Mouse (Mus musculus): Measurements from ENCODE around the gene Vcp. TPM values are rescaled to one million over a fixed set of nuclear protein-coding genes. Genes with fewer than 3 reads are reported as not detected.
A peak's percentile ranks its signal among the peaks of the same experiment; 100 is the strongest.

The Vcp gene
- total RNA-seq, 1 experiment from 2014 or later = 269 TPM

GRCm38 (mm10) chr4:42945043-42945442, 55.3 kb downstream of the Vcp start:
- DNase-seq = peak; percentile 73

- DNase-seq = no peak
These were observed 56.1 kb downstream of the Vcp start for GRCm38 (mm10) chr4:42944185-42944584.

GRCm38 (mm10) chr4:42943341-42943740, 57.0 kb downstream of the Vcp start:
- DNase-seq = no peak

GRCm38 (mm10) chr4:42941396-42941795, 58.9 kb downstream of the Vcp start:
- no peak for DNase-seq

GRCm38 (mm10) chr4:42933630-42934029, 66.7 kb downstream of the Vcp start:
- DNase-seq = peak; percentile 80

- no peak for DNase-seq
These were observed 67.9 kb downstream of the Vcp start for GRCm38 (mm10) chr4:42932229-42932969.

Other genes starting within 250 kb of the Vcp start
- 1.0 and 12.6 TPM in 2 replicates for gene Ccl19, start 243.9 kb downstream of the Vcp start, total RNA-seq (2021)
- 8.8 and 168 TPM in 2 replicates for gene Ccl21a, start 226.5 kb downstream of the Vcp start, total RNA-seq (2021)
- gene Fam205a1, start 146.6 kb downstream of the Vcp start, total RNA-seq (2021) = not detected in 2 replicates
- 0.11 TPM in 1 of 2 replicates, not detected in the other for gene Gm12394, start 143.7 kb downstream of the Vcp start, total RNA-seq (2021)
- not detected in 2 replicates for gene Fam205c, start 126.3 kb downstream of the Vcp start, total RNA-seq (2021)
- 0.56 and 3.8 TPM in 2 replicates for gene Phf24, start 83.8 kb downstream of the Vcp start, total RNA-seq (2021)
- 17.6 and 18.4 TPM in 2 replicates for gene Dnajb5, start 50.7 kb downstream of the Vcp start, total RNA-seq (2021)
- gene 1700022I11Rik, start 30.9 kb downstream of the Vcp start, total RNA-seq (2021) = not detected in 2 replicates
- 8.7 and 10.2 TPM in 2 replicates for gene Fancg, start 10.0 kb upstream of the Vcp start, total RNA-seq (2021)
- 16.8 and 17.3 TPM in 2 replicates for gene Pigo, start 25.3 kb upstream of the Vcp start, total RNA-seq (2021)
- 200 and 206 TPM in 2 replicates for gene Stoml2, start 31.2 kb upstream of the Vcp start, total RNA-seq (2021)
- gene Fam214b, start 45.7 kb upstream of the Vcp start, total RNA-seq (2021) = 36.6 and 40.8 TPM in 2 replicates
- gene Unc13b, start 58.4 kb upstream of the Vcp start, total RNA-seq (2021) = 12.1 and 13.9 TPM in 2 replicates